Mouse (Mus musculus): ENCODE results near the gene Ntmt1.

GRCm38 (mm10) chr2:30816383-30816782 lies 8.8 kb downstream of the Ntmt1 start:
- TF ChIP-seq CTCF (IDR thresholded peaks at IDR 0.05; ENCODE audit: low read depth) (no peak), EP300 (optimal IDR thresholded peaks at IDR 0.05) (no peak)

Measured in stomach, postnatal 0 days (tissue).